Mouse (Mus musculus) urinary bladder, postnatal 10 days (tissue): Measurements from ENCODE around the gene Olfr577.

ENCODE experiments used
- DNase-seq: peaks from one replicate; pipeline ENCODE4 v3.0.0; 2022; ENCODE audit warnings: low spot score

The Olfr577 gene

DNA sequence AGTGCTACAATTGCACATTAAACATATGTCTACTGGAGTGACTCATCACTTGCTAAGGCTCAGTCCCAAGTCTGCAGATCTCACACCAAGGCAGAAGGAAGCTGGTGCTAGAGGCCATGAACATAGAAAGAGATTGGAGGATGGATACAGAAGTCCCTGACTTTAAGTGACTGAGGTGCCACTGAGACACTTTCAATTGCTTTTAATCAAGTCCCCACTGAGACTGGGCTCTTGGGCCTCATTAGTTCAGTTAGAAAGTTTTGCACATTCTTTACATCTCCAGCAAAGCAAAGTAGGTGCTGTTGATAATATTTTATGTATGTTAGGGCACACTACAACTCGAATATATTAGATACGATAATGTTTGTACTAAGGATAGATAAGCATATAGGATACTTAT lies at the start of gene Olfr577:
Gene Olfr577, minus strand, starts transcription at position 101 of the 400 bp plus-strand sequence.
- no peak for DNase-seq

- no peak for DNase-seq
Observed at GRCm38 (mm10) chr7:102989224-102989623, 13.5 kb upstream of the Olfr577 start, which contains the start of gene Olfr578. Gene Olfr578, minus strand, starts transcription at chr7:102989324.

DNA sequence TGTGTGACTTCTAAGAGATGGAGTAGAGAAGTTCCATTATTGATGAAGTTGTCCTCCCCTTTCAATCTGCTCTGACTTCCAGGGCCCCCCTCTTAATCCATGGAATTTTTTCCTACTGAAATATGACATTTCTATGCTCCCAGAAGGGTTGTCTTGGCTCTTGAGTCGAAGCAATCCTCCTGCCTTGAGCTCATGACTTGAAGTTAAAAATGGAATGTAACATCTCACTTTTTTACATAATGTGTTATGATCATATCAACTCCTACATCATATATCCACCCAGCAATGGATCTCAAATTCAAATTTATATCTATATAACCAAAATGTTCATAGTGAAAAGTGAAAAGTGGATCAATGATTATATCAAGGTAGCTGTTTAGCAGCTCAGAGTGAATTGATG lies 1.3 kb downstream of the Olfr577 start:
- DNase-seq: no peak

- no peak for DNase-seq
Observed at GRCm38 (mm10) chr7:102962360-102962759, 13.4 kb downstream of the Olfr577 start, which contains the start of gene Olfr576. Gene Olfr576, plus strand, starts transcription at chr7:102962660.

DNA sequence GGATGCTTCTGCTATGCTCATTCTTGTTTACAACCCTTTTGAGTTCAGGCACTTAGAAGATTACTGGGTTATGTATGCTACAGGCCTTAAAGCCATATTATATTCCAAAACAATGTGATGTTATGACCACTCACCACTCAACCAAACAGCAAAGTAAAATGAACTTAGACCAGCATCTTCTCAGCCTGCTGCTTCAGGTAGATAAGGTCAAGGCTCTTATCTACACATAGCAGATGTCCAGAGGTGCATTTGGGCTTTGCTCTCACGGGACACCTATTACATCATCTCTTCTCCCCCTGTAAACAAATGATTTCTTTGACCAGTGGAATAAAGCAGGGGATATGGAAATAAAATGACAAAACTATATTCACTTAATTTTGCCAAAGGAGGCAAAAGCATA lies 17.1 kb downstream of the Olfr577 start, which contains the start of gene Olfr575:
Gene Olfr575, minus strand, starts transcription at position 183 of the 400 bp plus-strand sequence.
- DNase-seq: no peak

- DNase-seq: no peak
Observed at GRCm38 (mm10) chr7:102958137-102958536, 17.6 kb downstream of the Olfr577 start.

DNA sequence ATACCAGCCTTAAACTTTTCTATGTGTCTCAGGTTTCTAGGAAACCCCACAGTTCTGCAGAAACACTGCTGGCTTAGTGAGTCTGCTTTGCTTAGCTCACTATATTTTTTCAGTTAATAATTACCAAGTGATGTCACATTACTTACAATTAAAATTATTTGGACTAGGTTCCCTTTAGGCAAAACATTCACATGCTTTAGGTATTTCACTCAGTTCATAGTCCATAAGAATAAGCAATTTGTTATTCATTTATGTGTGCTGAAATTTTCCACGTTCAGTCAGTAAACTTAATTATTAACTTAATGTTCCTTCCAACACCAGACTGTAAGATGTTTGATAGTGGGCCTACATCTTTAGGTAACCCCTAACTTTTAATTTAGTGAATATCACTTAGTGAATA lies 25.0 kb downstream of the Olfr577 start:
- DNase-seq: no peak

DNA sequence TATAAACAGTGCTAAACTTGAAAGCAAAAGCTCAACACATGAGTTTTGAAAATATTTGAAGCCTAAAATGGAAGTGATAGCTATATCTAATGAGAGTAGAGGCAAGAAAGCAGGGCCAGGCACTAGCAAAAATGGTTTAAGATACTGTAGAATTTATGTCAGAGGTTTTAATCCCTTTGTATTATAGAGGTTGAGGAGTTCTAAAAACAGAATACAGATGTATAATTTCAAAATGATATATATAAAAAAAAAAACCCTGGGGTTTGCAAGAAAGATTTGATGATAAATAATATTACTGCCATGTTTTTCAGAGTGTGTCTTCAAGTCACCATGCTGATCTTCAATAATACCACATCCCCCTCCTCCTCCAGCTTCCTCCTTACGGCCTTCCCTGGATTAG lies 27.6 kb downstream of the Olfr577 start, which contains the start of gene Olfr574:
Gene Olfr574, plus strand, starts transcription at position 301 of the 400 bp plus-strand sequence.
- no peak for DNase-seq

DNA sequence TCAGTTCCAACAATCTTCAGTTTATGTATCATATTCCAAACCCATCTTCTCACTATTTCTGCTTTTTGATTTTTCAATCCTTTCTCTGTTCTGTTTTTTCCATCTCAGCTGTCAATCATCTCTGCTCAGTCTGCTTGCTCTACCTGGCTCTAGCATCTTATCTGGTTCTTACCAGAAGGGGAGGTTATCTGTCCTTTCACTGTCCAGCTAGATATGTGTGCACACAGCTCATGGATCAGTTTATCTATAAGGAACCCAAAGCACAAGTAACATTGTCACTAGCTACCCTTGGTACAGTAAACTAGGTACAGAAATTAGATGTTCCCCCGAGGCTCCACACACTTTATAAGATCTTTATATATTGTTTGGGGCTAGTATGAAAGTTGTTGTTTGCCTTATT lies 32.3 kb downstream of the Olfr577 start:
- DNase-seq: no peak

GRCm38 (mm10) chr7:102942475-102942874 lies 33.3 kb downstream of the Olfr577 start, which contains the start of gene Olfr573-ps1:
Gene Olfr573-ps1, minus strand, starts transcription at chr7:102942575.
- DNase-seq: no peak

DNA sequence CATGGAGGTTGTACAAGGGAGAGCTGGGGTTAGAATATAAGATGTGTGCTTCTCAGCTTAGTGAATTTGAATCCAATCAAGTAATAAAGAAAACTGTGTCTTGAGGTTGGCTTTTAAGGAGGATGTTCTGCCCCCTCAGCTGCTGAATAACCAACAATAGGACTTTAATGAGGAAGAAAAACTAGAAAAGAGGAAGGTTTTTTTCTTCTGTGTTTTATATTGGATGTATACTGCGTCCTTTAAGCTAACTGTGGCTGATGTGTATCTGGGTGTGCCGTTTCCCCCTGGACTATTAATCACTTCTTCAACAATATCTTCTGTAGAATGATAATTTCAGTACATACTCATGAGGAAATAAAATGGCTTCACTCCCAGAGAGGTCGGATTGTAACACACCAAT lies 48.6 kb downstream of the Olfr577 start:
- DNase-seq: no peak

GRCm38 (mm10) chr7:102924109-102924508 lies 51.6 kb downstream of the Olfr577 start, which contains the start of gene Olfr572:
Gene Olfr572, plus strand, starts transcription at chr7:102924409.
- no peak for DNase-seq
